Mouse (Mus musculus) spleen, adult 2 months (tissue): ENCODE measurements around the gene Mtmr14.

Source experiments
- CTCF ChIP-seq: fragments of 200-500 bp; IDR thresholded peaks from 2 replicates; pipeline ENCODE4 v1.5.1; 2011; ENCODE audit warnings: mild to moderate bottlenecking, inconsistent platforms; ENCODE audit not compliant: insufficient read depth, insufficient read length, insufficient replicate concordance; ENCODE audit errors: extremely low read depth
- POLR2A ChIP-seq: fragments of 200-500 bp; IDR thresholded peaks from 2 replicates; pipeline ENCODE4 v1.6.1; 2011; ENCODE audit warnings: low read depth, low read length, inconsistent platforms

GRCm38 (mm10) chr6:113296639-113297038 lies 59.0 kb downstream of the Mtmr14 start:
- TF ChIP-seq CTCF = no peak
- no peak for TF ChIP-seq POLR2A
